Mouse (Mus musculus) liver, adult (tissue): ENCODE measurements around the gene Map6.

Experiments used
- GATA4 ChIP-seq: IDR thresholded peaks from 2 replicates; pipeline ENCODE4 v1.6.1; 2014; ENCODE audit warnings: mild to moderate bottlenecking, low read length; ENCODE audit not compliant: insufficient replicate concordance

Map6 gene

GRCm38 (mm10) chr7:99267251-99267896, at the start of gene Map6:
Gene Map6 (plus strand): TSS chr7:99267447.
- no peak for TF ChIP-seq GATA4

GRCm38 (mm10) chr7:99224225-99224624, 43.0 kb upstream of the Map6 start:
- no peak for TF ChIP-seq GATA4

GRCm38 (mm10) chr7:99224648-99225190, 42.5 kb upstream of the Map6 start:
- peak; percentile 38; the same call in 1 of the 2 replicates for TF ChIP-seq GATA4

GRCm38 (mm10) chr7:99225421-99225820, 41.8 kb upstream of the Map6 start:
- no peak for TF ChIP-seq GATA4

- no peak for TF ChIP-seq GATA4
Observed at GRCm38 (mm10) chr7:99226662-99227061, 40.6 kb upstream of the Map6 start.

GRCm38 (mm10) chr7:99227267-99227666, 40.0 kb upstream of the Map6 start:
- TF ChIP-seq GATA4, result peak; percentile 89; the same call in 1 of the 2 replicates

- peak; percentile 83; the same call in 1 of the 2 replicates for TF ChIP-seq GATA4
Observed at GRCm38 (mm10) chr7:99228825-99229224, 38.4 kb upstream of the Map6 start.

GRCm38 (mm10) chr7:99229411-99229810, 37.8 kb upstream of the Map6 start:
- no peak for TF ChIP-seq GATA4

- no peak for TF ChIP-seq GATA4
Observed at GRCm38 (mm10) chr7:99230061-99230747, 37.0 kb upstream of the Map6 start.

GRCm38 (mm10) chr7:99232571-99232970, 34.7 kb upstream of the Map6 start:
- TF ChIP-seq GATA4, result no peak

GRCm38 (mm10) chr7:99234916-99235315, 32.3 kb upstream of the Map6 start:
- TF ChIP-seq GATA4, result no peak

- TF ChIP-seq GATA4, result no peak
Observed at GRCm38 (mm10) chr7:99235657-99236056, 31.6 kb upstream of the Map6 start.

- no peak for TF ChIP-seq GATA4
Observed at GRCm38 (mm10) chr7:99236888-99237660, 30.2 kb upstream of the Map6 start.

- TF ChIP-seq GATA4, result no peak
Observed at GRCm38 (mm10) chr7:99238417-99238816, 28.8 kb upstream of the Map6 start, which contains the start of gene Mogat2. Gene Mogat2 (minus strand): TSS chr7:99238619.

- TF ChIP-seq GATA4, result no peak
Observed at GRCm38 (mm10) chr7:99242097-99242496, 25.1 kb upstream of the Map6 start.
